Mouse (Mus musculus): ENCODE data around the gene Fah. TPM values are rescaled to one million over a fixed set of nuclear protein-coding genes. Genes with fewer than 3 reads are reported as not detected.

Gene Fah
- total RNA-seq, 4 experiments from 2014 or later = 23.7 to 27.6 (median 26.1) TPM

DNA sequence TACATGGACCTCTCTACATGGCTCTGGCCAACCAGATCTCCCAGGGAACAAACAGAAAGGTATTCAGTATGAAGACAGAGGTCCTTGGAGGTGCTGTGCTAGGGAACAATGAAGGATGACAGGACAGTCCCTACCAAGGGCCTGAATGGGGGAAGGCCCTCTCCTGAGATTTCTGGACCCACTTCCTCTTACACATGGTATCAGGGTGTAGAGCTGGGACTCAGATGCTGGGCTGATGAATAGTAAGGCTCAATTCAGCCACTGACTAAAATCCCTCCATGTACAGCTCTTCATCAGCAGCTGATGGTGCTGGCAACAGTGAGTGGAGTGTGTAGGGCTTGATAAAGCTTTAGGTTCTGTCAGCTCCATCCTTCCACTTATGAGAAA, 11.6 kb downstream of the Fah start:
- DNase-seq (ENCODE audit: low spot score in 2 of 2) = no peak

DNA sequence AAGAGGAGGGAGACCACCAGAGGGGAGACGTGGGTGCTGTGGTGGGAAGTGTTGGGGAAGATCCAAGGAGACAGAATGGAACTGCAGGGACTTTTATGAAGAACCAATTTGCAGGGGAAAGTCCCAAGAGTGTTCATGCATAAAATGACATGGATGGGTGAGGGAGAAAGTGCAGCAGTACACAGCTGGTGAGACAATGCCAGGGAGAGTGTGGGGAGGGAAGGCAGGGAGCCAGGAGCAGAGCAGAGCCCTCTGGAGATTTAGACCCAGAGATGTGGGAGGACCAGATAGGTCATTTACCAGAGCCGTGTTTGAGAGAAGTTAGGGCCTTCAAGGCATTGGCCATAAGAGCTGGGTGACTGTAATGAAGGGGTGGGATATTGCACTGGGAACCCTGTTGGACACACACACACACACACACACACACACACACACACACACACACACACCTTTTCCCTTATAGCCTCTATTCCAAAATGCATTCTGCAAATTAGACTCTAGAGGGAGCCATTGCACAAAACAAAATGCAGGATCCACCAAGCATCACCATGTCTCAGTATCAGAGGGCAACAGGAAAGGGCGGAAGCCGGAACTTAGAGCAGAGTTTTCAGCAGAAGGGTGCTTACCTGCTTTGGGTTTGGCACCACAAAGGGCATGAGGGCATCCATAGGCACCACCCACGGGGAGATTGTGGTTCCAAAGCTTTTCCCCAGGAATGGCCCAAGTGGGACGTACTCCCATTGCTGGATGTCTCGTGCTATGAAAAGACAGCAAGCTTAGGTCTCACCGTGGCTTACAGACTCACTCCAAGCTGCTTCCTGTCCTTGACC, 12.2 kb downstream of the Fah start:
- no peak for DNase-seq (ENCODE audit: low spot score in 2 of 2)

DNA sequence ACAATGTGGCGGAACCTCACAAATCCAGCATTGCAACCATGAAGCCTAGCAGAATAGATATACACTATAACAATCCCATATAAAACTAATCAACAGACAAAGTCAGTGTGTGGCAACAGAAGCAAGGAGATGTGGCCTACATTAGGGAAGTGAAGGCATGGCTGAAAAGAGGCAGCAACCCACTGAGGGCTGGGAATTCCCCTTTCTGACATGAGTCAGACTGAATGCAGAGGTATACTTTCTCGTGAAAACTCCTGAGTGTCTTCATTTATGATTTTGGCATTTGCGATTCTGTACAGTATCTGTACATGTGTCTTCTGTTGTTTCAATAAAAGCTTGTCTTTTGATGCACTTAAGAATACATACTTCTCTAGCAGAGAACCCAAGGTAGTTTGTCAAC, 15.2 kb downstream of the Fah start:
- no peak for DNase-seq (ENCODE audit: low spot score in 2 of 2)

DNA sequence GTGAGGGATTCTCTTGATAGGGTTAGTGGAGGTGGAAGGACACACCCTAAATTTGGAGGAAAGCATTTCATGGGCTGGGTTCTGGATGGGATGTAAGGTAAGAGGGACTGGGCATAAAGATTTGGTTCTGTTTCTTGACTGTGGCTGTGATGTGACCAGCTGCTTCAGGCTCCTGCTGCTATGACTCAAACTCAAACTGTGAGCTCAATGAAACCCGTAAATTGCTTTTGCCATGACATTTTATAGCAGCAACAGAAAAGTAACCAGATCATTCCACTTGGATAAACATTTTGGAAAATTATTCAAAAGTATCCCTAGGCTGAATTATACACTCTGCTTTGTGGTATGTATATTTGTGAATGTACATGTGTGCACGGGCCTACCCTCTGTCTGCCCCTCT, 15.9 kb downstream of the Fah start:
- DNase-seq (ENCODE audit: low spot score in 2 of 2) = no peak

DNA sequence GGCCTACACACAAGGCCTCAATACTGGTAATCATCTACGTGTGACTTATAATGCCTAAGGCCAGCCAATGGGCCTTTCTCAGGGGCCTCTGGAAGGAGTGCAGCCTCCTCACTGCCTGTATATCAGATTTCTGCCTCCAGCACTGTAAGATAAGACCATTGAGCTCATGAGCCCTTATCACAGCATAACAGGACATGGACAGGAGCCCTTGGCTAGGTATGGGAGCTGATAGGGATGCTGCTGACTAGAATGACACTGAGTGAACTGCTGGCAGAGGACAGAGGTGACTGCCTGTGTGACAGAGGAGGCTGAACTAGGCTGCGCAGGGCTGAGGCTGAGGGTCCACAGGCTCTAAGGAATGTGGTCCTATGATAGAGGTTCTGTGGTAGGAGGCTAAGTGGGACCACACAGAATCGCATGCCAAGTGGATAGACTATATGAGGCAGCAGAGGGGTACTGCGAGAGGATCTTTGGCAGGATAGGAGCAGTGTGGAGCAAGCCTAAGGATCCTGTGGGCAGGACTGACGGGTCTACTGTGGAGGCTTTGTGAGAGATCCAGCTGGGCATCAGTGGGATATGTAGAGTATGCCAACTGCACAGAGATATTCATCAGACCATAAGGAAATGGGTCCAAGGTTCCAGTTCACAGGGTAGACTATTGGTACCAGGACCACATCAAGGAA, 19.3 kb downstream of the Fah start:
- DNase-seq (ENCODE audit: low spot score in 2 of 2) = no peak

DNA sequence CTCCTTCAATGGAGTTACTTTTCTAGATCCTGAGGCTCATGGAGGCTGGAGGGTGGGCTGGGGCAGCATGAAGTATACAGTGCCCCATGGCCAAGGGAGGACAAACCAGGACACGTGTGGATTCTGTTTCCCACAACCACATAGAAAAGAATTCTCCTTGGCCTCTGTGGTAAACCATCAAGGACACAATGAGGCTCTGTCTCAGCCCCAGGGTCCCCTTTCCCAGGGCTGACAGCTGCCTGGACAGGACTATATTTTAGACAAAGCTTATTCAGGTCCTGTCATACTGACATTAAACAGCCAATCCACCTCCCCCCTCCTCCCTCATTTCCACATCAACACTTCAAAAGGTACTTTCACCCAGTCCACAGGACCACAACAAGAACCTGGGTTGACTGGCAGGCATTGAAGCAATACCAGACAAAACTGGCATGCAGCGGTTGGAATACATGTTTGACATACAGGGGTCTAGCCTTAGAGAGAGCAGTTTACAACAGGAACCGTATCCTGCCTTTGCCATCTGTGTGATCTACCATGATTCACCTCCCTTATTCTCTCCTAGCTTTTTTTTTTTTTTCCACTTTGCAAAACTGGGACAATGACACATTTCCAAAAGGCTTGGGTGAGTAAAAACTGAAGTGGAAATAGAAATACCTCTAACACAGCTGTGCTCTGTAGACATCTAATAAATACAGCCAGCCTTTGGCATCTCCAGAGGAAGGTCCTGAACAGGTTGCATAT, 20.0 kb downstream of the Fah start:
- no peak for DNase-seq (ENCODE audit: low spot score in 2 of 2)

DNA sequence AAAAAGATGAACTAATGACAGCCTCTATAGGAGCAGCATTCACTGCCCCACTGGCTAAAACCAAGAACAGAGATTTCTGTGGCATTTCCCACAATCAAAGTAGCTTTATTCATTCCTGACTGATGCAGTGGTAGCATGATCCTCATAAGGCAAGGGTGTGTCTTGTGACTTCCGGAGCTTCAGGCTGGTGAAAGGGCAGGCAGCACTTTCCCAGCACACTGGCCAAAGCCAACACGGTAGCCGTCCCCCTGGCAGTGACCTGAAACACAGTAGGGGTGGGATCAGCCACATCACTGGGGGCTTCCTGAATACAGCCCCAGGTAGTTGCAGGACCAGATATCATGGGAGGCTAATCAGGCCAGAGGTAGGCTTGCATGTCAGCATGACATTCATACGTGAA, 21.4 kb downstream of the Fah start:
- DNase-seq (ENCODE audit: low spot score in 2 of 2) = no peak

DNA sequence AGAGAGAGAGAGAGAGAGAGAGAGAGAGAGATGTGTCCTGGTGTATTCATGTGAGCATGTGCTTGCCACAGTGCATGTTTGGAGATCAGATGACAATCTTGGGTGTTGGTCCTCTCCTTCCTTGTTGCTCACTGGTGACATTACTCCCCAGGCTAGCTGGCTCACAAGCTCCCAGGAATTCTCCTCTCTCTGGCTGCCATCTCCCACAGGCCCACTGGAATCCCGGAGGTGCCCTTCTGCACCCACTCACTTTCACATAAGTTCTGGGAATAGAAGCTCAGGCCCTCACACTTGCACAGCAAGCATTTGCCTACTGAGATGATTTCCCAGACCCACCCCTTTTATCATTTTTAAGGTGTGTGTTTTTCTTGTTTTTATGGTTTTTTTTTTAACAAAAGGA, 26.8 kb downstream of the Fah start:
- peak in 1 of 2 experiments; percentile 42 for DNase-seq (ENCODE audit: low spot score in 2 of 2)

DNA sequence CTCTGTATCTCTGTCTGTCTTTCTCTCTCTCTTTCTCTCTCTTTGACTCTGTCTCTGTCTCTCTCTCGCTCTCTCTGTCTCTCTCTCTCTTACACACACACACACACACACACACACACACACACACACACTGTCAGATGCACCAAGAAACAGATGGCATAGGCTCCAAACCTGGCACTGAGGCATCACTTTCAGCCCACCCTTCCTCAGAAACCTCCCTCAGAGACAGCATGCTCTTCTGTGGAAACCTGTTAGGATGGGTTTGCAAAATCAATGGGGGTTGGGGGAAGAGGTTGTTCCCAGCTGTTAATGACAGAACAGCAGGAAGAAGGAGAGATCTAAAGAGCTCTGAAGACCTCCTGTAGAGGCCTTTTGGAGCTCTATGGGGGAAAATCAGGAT, 27.7 kb downstream of the Fah start:
- peak in 1 of 2 experiments; percentile 71 for DNase-seq (ENCODE audit: low spot score in 2 of 2)

DNA sequence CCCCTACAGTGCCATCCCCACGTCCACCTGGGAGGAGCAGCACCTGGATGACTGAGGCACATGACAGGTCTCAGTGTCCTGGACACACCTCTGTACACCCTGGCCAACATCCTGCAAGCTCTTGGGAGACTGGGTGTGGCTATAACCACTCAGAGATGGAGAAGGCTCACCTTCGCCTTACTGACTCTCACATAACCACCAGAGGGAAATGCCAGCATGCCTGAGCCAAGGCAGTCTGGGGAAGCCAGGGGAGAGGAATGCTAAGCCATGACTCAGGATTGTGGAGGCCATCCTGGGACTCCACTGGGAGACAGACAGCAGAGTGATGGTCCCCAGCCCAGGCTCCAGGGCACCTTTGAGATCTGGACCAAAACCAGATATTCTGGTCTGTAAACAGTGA, 29.5 kb downstream of the Fah start:
- no peak for DNase-seq (ENCODE audit: low spot score in 2 of 2)

DNA sequence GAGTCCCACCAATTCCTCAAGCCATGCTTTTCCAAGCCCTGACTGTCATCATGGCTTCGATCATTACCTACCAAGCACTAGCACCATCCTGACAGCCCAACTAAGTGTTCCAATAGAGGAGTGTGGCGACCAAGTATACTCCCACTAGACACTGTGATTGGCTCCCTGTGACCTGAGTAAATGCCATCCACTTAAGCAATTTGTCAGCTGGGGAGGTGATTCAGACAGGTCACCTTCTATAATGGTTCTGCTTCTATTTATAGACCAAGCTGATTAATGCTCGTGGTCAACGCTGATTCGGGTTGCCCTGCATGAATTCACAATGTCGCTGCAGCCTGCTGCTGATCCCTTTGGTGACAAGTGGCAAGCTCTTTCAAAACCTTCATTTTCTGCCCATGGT, 40.3 kb downstream of the Fah start:
- no peak for DNase-seq (ENCODE audit: low spot score in 2 of 2)

DNA sequence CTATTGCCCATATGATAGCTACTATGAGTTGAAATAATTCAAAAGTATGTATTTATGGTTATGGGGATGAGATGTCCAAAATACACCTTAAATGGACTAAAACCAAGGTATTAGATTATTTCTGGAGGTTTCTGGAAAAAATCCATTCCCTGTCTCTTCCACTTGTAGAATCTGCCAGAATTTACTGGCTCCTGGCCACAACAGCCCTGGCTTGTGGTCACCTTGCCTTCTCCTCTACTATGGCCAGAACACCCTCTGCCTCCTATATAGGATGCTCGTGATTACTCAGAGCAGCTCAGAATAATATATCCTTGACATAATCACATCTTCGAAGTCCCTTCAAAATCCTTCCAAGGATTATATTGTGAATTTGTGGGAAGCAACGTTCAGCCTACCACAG, 42.3 kb downstream of the Fah start:
- no peak for DNase-seq (ENCODE audit: low spot score in 2 of 2)

DNA sequence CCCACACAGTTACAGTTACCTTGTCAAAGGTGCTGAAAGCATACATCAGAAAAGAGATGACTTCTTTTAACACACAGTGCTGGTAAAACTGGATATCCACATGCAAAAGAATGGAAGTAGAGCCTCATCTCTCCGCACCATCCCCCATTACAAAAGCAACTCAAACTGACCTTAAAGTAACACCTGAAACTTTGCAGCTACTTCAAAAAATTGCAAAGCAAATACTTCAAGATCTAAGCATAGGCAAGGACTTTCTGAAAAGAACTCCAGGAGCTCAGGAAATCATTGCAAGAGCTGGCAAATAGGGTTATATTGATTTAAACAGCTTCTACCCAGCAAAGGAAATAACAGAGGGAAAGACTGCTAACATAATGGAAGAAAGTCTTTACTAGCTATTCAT, 46.0 kb downstream of the Fah start:
- no peak for DNase-seq (ENCODE audit: low spot score in 2 of 2)

DNA sequence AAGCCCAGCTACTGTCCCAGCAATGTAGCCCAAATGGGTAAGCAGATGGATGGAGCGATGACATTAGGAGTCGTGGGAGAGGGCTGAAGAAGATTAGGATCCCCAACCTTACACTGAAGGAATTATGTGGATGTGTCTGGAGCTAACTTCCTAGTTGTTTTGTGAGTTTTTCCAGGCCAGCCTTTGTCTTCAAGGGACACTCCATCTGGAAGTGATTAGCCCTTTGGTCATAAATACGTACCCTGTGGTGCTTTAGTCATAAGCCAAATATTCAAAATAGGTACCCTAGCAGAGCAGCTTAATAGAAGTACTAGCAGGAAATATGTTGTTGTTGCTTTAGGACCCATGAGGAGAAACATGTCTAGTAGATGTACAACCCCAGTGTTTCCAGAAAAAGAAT, 49.2 kb downstream of the Fah start:
- no peak for DNase-seq (ENCODE audit: low spot score in 2 of 2)

DNA sequence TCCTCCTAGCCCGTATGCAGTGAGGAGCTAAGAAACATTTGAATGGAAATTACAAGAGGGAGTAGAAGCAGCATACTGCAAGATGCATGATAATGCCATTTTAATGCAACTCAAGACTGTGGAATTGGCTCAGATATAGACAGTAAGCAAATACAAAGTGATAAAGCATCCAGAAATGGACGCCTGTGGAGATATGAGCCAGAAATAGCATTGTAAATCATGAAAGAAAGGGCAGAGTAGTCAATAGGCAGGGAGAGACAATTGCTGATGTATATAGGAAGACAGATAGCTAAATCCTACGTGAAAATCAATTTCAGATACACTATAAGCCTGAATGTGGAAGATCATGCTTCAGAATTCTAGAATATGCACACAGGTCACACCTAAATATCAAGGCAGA, 51.2 kb downstream of the Fah start:
- no peak for DNase-seq (ENCODE audit: low spot score in 2 of 2)

DNA sequence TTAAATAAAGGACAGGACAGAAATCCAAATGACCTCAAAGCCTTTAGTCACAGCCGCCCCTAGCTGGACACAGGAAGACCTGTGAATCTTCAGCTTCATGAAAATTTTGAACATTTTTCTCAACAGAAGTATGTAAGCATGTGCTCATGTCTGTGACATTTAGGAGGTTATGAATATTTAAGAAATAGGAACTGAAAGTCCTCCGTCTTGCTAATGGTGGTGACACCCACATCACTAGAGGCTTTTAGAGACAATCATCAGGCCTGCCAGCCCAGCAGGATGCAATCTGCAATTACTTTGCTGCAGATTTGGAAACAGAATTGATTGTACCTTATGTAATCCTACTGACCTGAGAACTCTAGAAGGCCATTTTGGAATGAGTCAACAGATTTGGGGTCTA, 55.0 kb downstream of the Fah start:
- DNase-seq (ENCODE audit: low spot score in 2 of 2) = no peak

DNA sequence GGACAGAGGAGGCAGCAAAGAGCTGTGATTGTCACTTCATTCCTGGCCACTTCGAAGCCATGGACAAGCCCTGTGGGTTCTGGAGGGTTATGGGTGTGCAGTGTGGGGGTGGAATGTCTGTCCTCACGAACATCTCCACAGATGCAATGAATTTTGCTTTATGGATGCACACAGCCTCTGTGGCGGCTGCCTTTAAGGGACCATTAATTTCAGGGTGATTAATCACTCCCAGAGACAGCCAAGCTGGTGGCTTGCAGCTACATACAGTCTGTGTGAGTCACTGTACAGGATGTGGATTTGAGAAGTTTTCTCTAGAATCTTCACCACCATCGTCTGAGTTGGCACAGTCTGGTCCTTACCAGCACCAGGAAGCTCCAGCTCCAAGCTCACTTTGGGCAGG, 59.9 kb downstream of the Fah start:
- no peak for DNase-seq (ENCODE audit: low spot score in 2 of 2)

DNA sequence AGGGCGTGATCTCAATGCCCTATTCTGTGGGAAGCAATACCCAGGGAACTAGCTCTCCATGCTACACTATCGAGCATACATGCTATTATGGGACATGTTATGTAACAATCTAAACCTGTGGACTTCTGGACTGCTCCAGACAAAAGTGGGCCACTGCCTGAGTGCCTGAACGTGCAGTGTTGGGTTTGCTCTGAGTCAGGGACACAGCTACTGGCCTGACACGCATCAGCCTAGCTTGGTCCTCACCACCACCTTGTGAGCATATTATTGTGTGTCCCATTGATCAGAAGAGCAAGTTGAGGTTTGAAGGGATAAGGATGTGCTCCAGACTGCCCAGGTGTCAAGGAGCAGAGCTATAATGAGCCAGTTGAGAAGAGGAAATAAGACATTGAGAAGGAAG, 61.6 kb downstream of the Fah start:
- DNase-seq (ENCODE audit: low spot score in 2 of 2) = no peak

All from left cerebral cortex, adult 8-10 months (tissue).